ENCODE assay signal across 9 mouse cellular contexts in genomic region chr4:129578466-129578865, GRCm38 (mm10). TPM values are rescaled to one million over a fixed set of nuclear protein-coding genes. Genes with fewer than 3 reads are reported as not detected.
DNase-seq lines count a peak whose midpoint lies in the region; ATAC-seq and TF ChIP-seq lines count a peak whose summit lies in the region.
"Had no signal": no experiment of that assay in that cellular context is flagged by ENCODE, and none has a peak within 500 bp of the region (broad histone marks: within the 10 kb centered on the region; RNA-seq: fewer than 3 reads in every experiment).

TSS of gene Fam167b (minus strand) at chr4:129578549.

- no peaks in the 10 kb centered on the region for H3K36me3 ChIP-seq in embryonic facial prominence, embryonic 10.5 days (replicated peaks)
- H3K36me3 ChIP-seq in hindbrain, postnatal 0 days (ENCODE audit: insufficient read depth, low read length): no peaks in the 10 kb centered on the region
- H3K36me3 ChIP-seq in lung, postnatal 0 days (ENCODE audit: insufficient read depth, low read length): no peaks in the 10 kb centered on the region

- H3K4me2 ChIP-seq in hindbrain, postnatal 0 days (ENCODE audit: low read depth, low read length): peak within 1 kb of the TSS; percentile 36
- peak within 1 kb of the TSS; percentile 20; the same call in 1 of the 2 replicates for H3K4me2 ChIP-seq in lung, postnatal 0 days (replicated peaks; ENCODE audit: low read depth, low read length)

- H3K4me1 ChIP-seq in embryonic facial prominence, embryonic 10.5 days: peaks cover 13% of the 10 kb centered on the region
- no peaks in the 10 kb centered on the region; the same call in 1 of the 2 replicates for H3K4me1 ChIP-seq in hindbrain, postnatal 0 days (ENCODE audit: insufficient read depth, low read length)
- no peaks in the 10 kb centered on the region for H3K4me1 ChIP-seq in lung, postnatal 0 days (ENCODE audit: insufficient read depth, low read depth, low read length)

- H3K9ac ChIP-seq in hindbrain, postnatal 0 days (replicated peaks; ENCODE audit: low read length): no peak within 1 kb of the TSS
- no peak within 1 kb of the TSS; the same call in 1 of the 2 replicates for H3K9ac ChIP-seq in lung, postnatal 0 days (replicated peaks; ENCODE audit: low read depth)

- peak; percentile 8 for DNase-seq in gastrocnemius, postnatal 10 days
- DNase-seq in gastrocnemius, postnatal 4 days (ENCODE audit: low spot score in 2 of 2): no peak
- DNase-seq in embryonic facial prominence, embryonic 10.5 days (ENCODE audit: low spot score): no peak
- no peak for DNase-seq in hindbrain, postnatal 0 days (ENCODE audit: low spot score)
- DNase-seq in lung, postnatal 0 days (ENCODE audit: low spot score): peak; percentile 42
- DNase-seq in frontal cortex, postnatal 36 days (ENCODE audit: low spot score in 2 of 2): no peak
- no peak for DNase-seq in thymus, postnatal 36 days
- DNase-seq in retina, embryonic 14.5 days (ENCODE audit: low spot score): no peak

- H3K9me3 ChIP-seq in embryonic facial prominence, embryonic 10.5 days: no peaks in the 10 kb centered on the region
- H3K9me3 ChIP-seq in hindbrain, postnatal 0 days (ENCODE audit: low read length): no peaks in the 10 kb centered on the region
- no peaks in the 10 kb centered on the region for H3K9me3 ChIP-seq in lung, postnatal 0 days (ENCODE audit: low read length)

- no peak for TF ChIP-seq EP300 in lung, postnatal 0 days (IDR thresholded peaks at IDR 0.05)

- H3K27me3 ChIP-seq in embryonic facial prominence, embryonic 10.5 days (replicated peaks; ENCODE audit: low read depth, poor library complexity, severe bottlenecking): peaks cover 10% of the 10 kb centered on the region; the same call in 1 of the 2 replicates
- H3K27me3 ChIP-seq in hindbrain, postnatal 0 days (ENCODE audit: insufficient read depth, low read length): no peaks in the 10 kb centered on the region
- no peaks in the 10 kb centered on the region for H3K27me3 ChIP-seq in lung, postnatal 0 days (replicated peaks; ENCODE audit: insufficient read depth, low read length)

- H3K4me3 ChIP-seq in embryonic facial prominence, embryonic 10.5 days: peak within 1 kb of the TSS; percentile 23; the same call in 1 of the 2 replicates
- H3K4me3 ChIP-seq in hindbrain, postnatal 0 days (ENCODE audit: low read length): no peak within 1 kb of the TSS
- H3K4me3 ChIP-seq in lung, postnatal 0 days (ENCODE audit: low read depth, low read length): no peak within 1 kb of the TSS

- no peak for TF ChIP-seq CTCF in hindbrain, postnatal 0 days (IDR thresholded peaks at IDR 0.05; ENCODE audit: low read depth)
- no peak for TF ChIP-seq CTCF in lung, postnatal 0 days (IDR thresholded peaks at IDR 0.05)

- H3K27ac ChIP-seq in embryonic facial prominence, embryonic 10.5 days (replicated peaks): no peak within 1 kb of the TSS
- no peak within 1 kb of the TSS for H3K27ac ChIP-seq in hindbrain, postnatal 0 days
- H3K27ac ChIP-seq in lung, postnatal 0 days (ENCODE audit: low read length): peak within 1 kb of the TSS; percentile 43; the same call in 1 of the 2 replicates

- ATAC-seq in hindbrain, postnatal 0 days: no peak
- peak; percentile 50 for ATAC-seq in lung, postnatal 0 days

- WGBS in embryonic facial prominence, embryonic 10.5 days: 84% methylated on average over 5 of the region's 5 CpGs
- 88% methylated on average over 5 of the region's 5 CpGs for WGBS in hindbrain, postnatal 0 days
- WGBS in lung, postnatal 0 days: 53% methylated on average over 5 of the region's 5 CpGs

RNA-seq across cellular contexts. Expression of gene Fam167b, which starts in this region (rescaled TPM):
- 1 to 10 TPM in 1 of 2 experiments, under 1 TPM in 1; 0.80 to 1.3 TPM for total RNA-seq in gastrocnemius, postnatal 10 days (2021)
- total RNA-seq in gastrocnemius, postnatal 4 days (2021): 1 to 10 TPM; 1.2 to 1.3 TPM
- polyA plus RNA-seq in embryonic facial prominence, embryonic 10.5 days (2016; fragmentation: Nextera tagmentation; extraction: Ambion mirVana): 1.9 and 2.0 TPM in 2 replicates
- not detected in 2 replicates for total RNA-seq in hindbrain, postnatal 0 days (2014; rRNA removed)
- polyA plus RNA-seq in hindbrain, postnatal 0 days (2015; fragmentation: Nextera tagmentation; extraction: Ambion mirVana): 0.33 and 0.48 TPM in 2 replicates
- polyA plus RNA-seq in lung, postnatal 0 days (2015; fragmentation: Nextera tagmentation; extraction: Ambion mirVana): 3.2 and 4.5 TPM in 2 replicates
- polyA plus RNA-seq: neural tube, embryonic 14.5 days had no signal

Comparison
In these comparisons a context has a peak if more than half of its experiments do, and no peak if none do; other contexts are left out.
1. DNase-seq: peak in gastrocnemius, postnatal 10 days (single experiment) and lung, postnatal 0 days (single experiment); none in gastrocnemius, postnatal 4 days (0 of 2), embryonic facial prominence, embryonic 10.5 days (single experiment), hindbrain, postnatal 0 days (single experiment), frontal cortex, postnatal 36 days (0 of 2), thymus, postnatal 36 days (0 of 2) and retina, embryonic 14.5 days (single experiment).